Mouse (Mus musculus) large intestine, adult 2 months (tissue): ENCODE data around the gene Mnat1. TPM values are rescaled to one million over a fixed set of nuclear protein-coding genes. Genes with fewer than 3 reads are reported as not detected.
"Not testable (repeated sequence)": the region's sequence is repeated elsewhere in the genome, so short reads cannot be mapped to it uniquely, and the experiment has no call there.

Experiments
- DNase-seq: peaks from one replicate; pipeline ENCODE4 v3.0.0-alpha.2; 2012; ENCODE audit warnings: low read depth, low spot score
- WGBS: fragments of 180-500 bp; shearing (Covaris S2); methylation state at CpG from one replicate; pipeline ENCODE4 v1.1.7; 2018; 5-methylcytosine and 5-hydroxymethylcytosine counted together
- polyA plus RNA-seq: library from polyadenylated mRNA; depleted of rRNA; stranded (reverse); fragments of >200 nt; gene quantifications from 2 replicates; pipeline ENCODE4 v1.2.3, GENCODE M21; 2012; rRNA removed

Mnat1 gene
- polyA plus RNA-seq = 3.8 TPM in 2 replicates

- 1% methylated on average over 23 of the region's 23 CpGs for WGBS
- DNase-seq = peak; percentile 43
Measured at GRCm38 (mm10) chr12:73123093-73124041, at the start of gene Mnat1. Gene Mnat1, plus strand, starts transcription at chr12:73123717.

GRCm38 (mm10) chr12:73081828-73082227, 41.7 kb upstream of the Mnat1 start:
- WGBS = 82% methylated on average over 4 of the region's 4 CpGs
- DNase-seq = not testable (repeated sequence)

- DNase-seq = no peak
- WGBS = 71% methylated on average over 4 of the region's 4 CpGs
Measured at GRCm38 (mm10) chr12:73083773-73084172, 39.7 kb upstream of the Mnat1 start.

- no peak for DNase-seq
- 38% methylated on average over 11 of the region's 11 CpGs for WGBS
Measured at GRCm38 (mm10) chr12:73085739-73086630, 37.5 kb upstream of the Mnat1 start.

- 86% methylated on average over 7 of the region's 7 CpGs for WGBS
- no peak for DNase-seq
Measured at GRCm38 (mm10) chr12:73087086-73087485, 36.4 kb upstream of the Mnat1 start.

- 73% methylated on average over 5 of the region's 5 CpGs for WGBS
- DNase-seq = no peak
Measured at GRCm38 (mm10) chr12:73088500-73088899, 35.0 kb upstream of the Mnat1 start.

GRCm38 (mm10) chr12:73088911-73089310, 34.6 kb upstream of the Mnat1 start:
- DNase-seq = no peak
- WGBS = 70% methylated on average over 5 of the region's 5 CpGs

- WGBS = 39% methylated on average over 7 of the region's 7 CpGs
- DNase-seq = no peak
Measured at GRCm38 (mm10) chr12:73090672-73091335, 32.7 kb upstream of the Mnat1 start.

GRCm38 (mm10) chr12:73094189-73094588, 29.3 kb upstream of the Mnat1 start:
- DNase-seq = no peak
- WGBS = 72% methylated on average over 2 of the region's 2 CpGs

GRCm38 (mm10) chr12:73094605-73095004, 28.9 kb upstream of the Mnat1 start:
- WGBS = 18% methylated on average over 2 of the region's 2 CpGs
- no peak for DNase-seq

- 84% methylated on average over 5 of the region's 5 CpGs for WGBS
- not testable (repeated sequence) for DNase-seq
Measured at GRCm38 (mm10) chr12:73096177-73096576, 27.3 kb upstream of the Mnat1 start.

- no peak for DNase-seq
- 42% methylated on average over 4 of the region's 4 CpGs for WGBS
Measured at GRCm38 (mm10) chr12:73098593-73098992, 24.9 kb upstream of the Mnat1 start.

GRCm38 (mm10) chr12:73103713-73104112, 19.8 kb upstream of the Mnat1 start:
- DNase-seq = no peak
- WGBS = 88% methylated on average over 12 of the region's 12 CpGs

GRCm38 (mm10) chr12:73107821-73108220, 15.7 kb upstream of the Mnat1 start:
- WGBS = 66% methylated on average over 2 of the region's 2 CpGs
- no peak for DNase-seq

- DNase-seq = no peak
- WGBS = 14% methylated on average over 23 of the region's 23 CpGs
Measured at GRCm38 (mm10) chr12:73110431-73111111, 12.9 kb upstream of the Mnat1 start.

- under 1% methylated on average over 44 of the region's 44 CpGs for WGBS
Measured at GRCm38 (mm10) chr12:73111561-73112325, 11.8 kb upstream of the Mnat1 start.

GRCm38 (mm10) chr12:73112326-73113087, 11.0 kb upstream of the Mnat1 start:
- WGBS = 1% methylated on average over 71 of the region's 71 CpGs
- no peak for DNase-seq

More at GRCm38 (mm10) chr12:73111561-73112325, 11.8 kb upstream of the Mnat1 start:
- DNase-seq = no peak

GRCm38 (mm10) chr12:73113196-73113595, 10.3 kb upstream of the Mnat1 start, which contains the start of gene Six4:
Gene Six4, minus strand, starts transcription at chr12:73113456.
- 1% methylated on average over 20 of the region's 20 CpGs for WGBS
- no peak for DNase-seq
